Mouse (Mus musculus): ENCODE measurements around the gene Coq10b.

DNA sequence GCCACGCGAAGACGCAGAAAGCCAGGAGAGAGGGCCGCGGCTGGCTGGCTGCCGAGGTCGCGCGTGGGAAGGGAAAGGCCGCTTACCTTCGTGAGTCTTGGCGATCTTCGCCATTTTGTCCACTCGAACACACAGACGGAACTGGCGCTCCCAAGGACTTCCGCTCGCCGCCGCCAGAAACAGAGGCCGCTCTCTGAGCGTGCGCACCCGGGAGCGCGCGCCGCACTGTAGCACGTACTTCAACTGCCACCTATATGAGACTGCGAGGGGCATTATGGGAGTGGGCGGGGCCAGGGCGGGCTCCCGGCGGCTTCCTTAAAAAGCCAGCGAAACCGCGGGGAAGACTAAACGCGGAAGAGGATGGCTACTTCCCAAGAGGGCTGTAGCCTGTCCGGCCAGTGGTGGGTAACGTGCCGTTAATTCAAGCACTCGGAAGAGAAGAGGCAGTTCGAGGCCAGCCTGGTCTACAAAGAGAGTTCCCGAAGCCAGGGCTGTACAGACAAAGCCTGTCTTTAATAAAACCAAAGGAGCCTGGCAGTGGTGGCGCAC lies 25.2 kb upstream of the Coq10b start, which contains the start of gene Sf3b1:
- TF ChIP-seq POLR2A (IDR thresholded peaks at IDR 0.05; ENCODE audit: extremely low read depth, insufficient read depth, low read length) (no peak; the same call in none of the 2 replicates), CTCF (IDR thresholded peaks at IDR 0.05; ENCODE audit: low read depth, low read length) (no peak)

All from liver, adult 2 months (tissue).